Mouse (Mus musculus) limb, embryonic 14.5 days (tissue): ENCODE measurements at regions not wholly inside any gene's neighbourhood (a gene's known extent, or its start where the extent isn't known, plus 50 kb on each side); places are given as distances from the start of the nearest gene placed in this dataset.

Experiments used
- ATAC-seq: fragments of 200-750 bp; cut with Nextera tagmentation; 2 replicates; pipeline ENCODE4 v1.8.0; 2017; ENCODE audit warnings: low read depth, moderate number of reproducible peaks, moderate TSS enrichment; ENCODE audit not compliant: low FRiP score
- DNase-seq: peaks from one replicate; pipeline ENCODE4 v3.0.0-alpha.2; 2015; ENCODE audit warnings: low spot score
- H3K27ac ChIP-seq: fragments of 300-500 bp; sonication (generic); replicated peaks from 2 replicates; pipeline ENCODE4 v1.5.1; 2014; ENCODE audit warnings: low read depth, mild to moderate bottlenecking, low read length, moderate library complexity, mixed read lengths
- H3K27me3 ChIP-seq: fragments of 300-500 bp; sonication (generic); 2 replicates; pipeline ENCODE4 v1.6.1; 2014; ENCODE audit warnings: low read length, mixed read lengths; ENCODE audit not compliant: control insufficient read depth, insufficient read depth
- H3K36me3 ChIP-seq: fragments of 300-500 bp; sonication (generic); 2 replicates; pipeline ENCODE4 v1.6.1; 2014; ENCODE audit warnings: mild to moderate bottlenecking, low read length, moderate library complexity, mixed read lengths; ENCODE audit not compliant: control insufficient read depth, insufficient read depth
- H3K4me1 ChIP-seq: fragments of 300-500 bp; sonication (generic); 2 replicates; pipeline ENCODE4 v1.6.1; 2014; ENCODE audit warnings: antibody characterized with exemption, low read length, mixed read lengths; ENCODE audit not compliant: control insufficient read depth, insufficient read depth
- H3K4me2 ChIP-seq: fragments of 300-500 bp; sonication (generic); replicated peaks from 2 replicates; pipeline ENCODE4 v1.6.1; 2014; ENCODE audit warnings: low read depth, mild to moderate bottlenecking, low read length, moderate library complexity; ENCODE audit not compliant: severe bottlenecking
- H3K4me3 ChIP-seq: fragments of 300-500 bp; sonication (generic); replicated peaks from 2 replicates; pipeline ENCODE4 v1.5.1; 2014; ENCODE audit warnings: low read length
- H3K9ac ChIP-seq: fragments of 300-500 bp; sonication (generic); 2 replicates; pipeline ENCODE4 v1.6.1; 2014; ENCODE audit warnings: mild to moderate bottlenecking, low read depth, low read length, moderate library complexity; ENCODE audit not compliant: severe bottlenecking
- H3K9me3 ChIP-seq: fragments of 300-500 bp; sonication (generic); 2 replicates; pipeline ENCODE4 v1.6.1; 2016; ENCODE audit warnings: low read length; ENCODE audit not compliant: control insufficient read depth
- POLR2A ChIP-seq: fragments of 200-500 bp; IDR thresholded peaks from 2 replicates; pipeline ENCODE4 v1.8.0; 2012; ENCODE audit warnings: inconsistent platforms, mild to moderate bottlenecking, moderate library complexity, borderline replicate concordance; ENCODE audit not compliant: insufficient read depth, insufficient read length; ENCODE audit errors: extremely low read depth
- WGBS: fragments of 180-500 bp; shearing (Covaris S2); extraction: QIAGEN DNeasy Blood & Tissue Kit; methylation state at CpG from one replicate; pipeline ENCODE4 v1.1.7; 2014; 5-methylcytosine and 5-hydroxymethylcytosine counted together

DNA sequence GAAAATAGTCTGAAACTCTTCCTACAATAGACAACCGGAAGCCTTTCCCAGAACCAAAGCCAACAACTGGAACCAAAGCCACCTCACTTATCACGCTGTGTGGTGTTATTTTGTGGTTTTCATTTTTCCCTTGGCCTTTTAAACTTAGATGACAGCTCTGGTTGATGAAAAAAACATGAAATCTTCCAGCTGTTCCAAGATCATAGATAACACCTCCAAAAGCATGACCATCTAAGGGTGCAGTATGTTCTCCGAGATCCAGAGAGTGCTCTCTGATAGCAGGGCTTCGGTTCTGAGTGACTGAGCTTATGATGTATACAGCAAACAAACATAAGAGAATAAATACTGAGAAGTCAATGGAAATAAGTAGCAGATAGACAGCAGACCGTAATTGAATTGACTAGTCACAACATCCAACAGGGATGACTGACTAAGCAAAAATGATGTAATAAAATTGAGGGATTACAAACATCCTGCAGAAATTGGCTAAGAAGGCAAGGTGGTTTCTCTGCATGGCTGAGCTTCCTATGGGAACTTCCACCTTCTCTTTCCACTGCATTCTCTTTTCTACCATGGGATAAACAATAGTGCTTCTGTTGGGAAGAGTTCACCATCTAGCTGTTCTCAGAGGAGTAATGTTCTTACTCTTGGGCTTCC is 74.8 kb upstream of the Akirin2 start:
- Histone ChIP-seq H3K27me3 (no peaks in the 10 kb centered on the region), H3K4me2 (no peak overlapping the region), H3K9me3 (no peaks in the 10 kb centered on the region), H3K9ac (no peak overlapping the region), H3K4me1 (no peaks in the 10 kb centered on the region), H3K36me3 (no peaks in the 10 kb centered on the region), H3K4me3 (no peak overlapping the region), H3K27ac (no peak overlapping the region)
- ATAC-seq (no peak), DNase-seq (no peak)
- 90% methylated on average over 5 of the region's 5 CpGs for WGBS
- TF ChIP-seq POLR2A, result no peak

GRCm38 (mm10) chr4:34484273-34484672 is 66.5 kb upstream of the Akirin2 start:
- H3K4me3 ChIP-seq, result no peak overlapping the region
- no peak for TF ChIP-seq POLR2A
- H3K9me3 ChIP-seq, result no peaks in the 10 kb centered on the region
- H3K4me2 ChIP-seq, result no peak overlapping the region
- no peak for DNase-seq
- no peak overlapping the region for H3K9ac ChIP-seq
- ATAC-seq, result no peak
- no peaks in the 10 kb centered on the region for H3K36me3 ChIP-seq
- no peak overlapping the region for H3K27ac ChIP-seq
- no peaks in the 10 kb centered on the region for H3K27me3 ChIP-seq
- WGBS, result 46% methylated on average over 1 of the region's 1 CpGs
- H3K4me1 ChIP-seq, result no peaks in the 10 kb centered on the region

DNA sequence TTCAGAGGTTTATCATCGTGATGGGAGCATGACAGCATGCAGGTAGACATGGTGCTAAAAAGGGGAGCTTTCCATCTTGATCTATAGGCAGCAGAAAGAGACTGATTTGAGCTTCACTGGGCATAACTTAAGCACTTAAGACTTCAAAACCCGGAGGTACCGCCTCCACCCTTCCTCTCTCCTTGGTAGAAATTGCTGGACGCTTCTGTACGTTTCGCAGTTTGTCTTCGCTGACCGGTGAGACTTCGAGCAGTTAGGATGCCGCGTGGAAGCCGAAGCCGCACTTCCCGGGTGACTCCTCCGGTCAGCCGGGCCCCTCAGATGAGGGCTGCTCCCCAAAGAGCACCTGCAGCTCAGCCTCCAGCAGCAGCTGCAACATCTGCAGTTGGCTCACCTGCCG is 65.2 kb upstream of the Akirin2 start:
- DNase-seq (no peak), ATAC-seq (no peak)
- no peak overlapping the region for H3K4me2 ChIP-seq
- H3K4me3 ChIP-seq, result no peak overlapping the region
- no peaks in the 10 kb centered on the region for H3K36me3 ChIP-seq
- no peaks in the 10 kb centered on the region for H3K4me1 ChIP-seq
- H3K9ac ChIP-seq, result no peak overlapping the region
- WGBS, result 70% methylated on average over 17 of the region's 17 CpGs
- H3K9me3 ChIP-seq, result no peaks in the 10 kb centered on the region
- no peaks in the 10 kb centered on the region for H3K27me3 ChIP-seq
- no peak for TF ChIP-seq POLR2A
- H3K27ac ChIP-seq, result no peak overlapping the region

GRCm38 (mm10) chr4:34494961-34495723 is 55.6 kb upstream of the Akirin2 start:
- no peak overlapping the region for H3K27ac ChIP-seq
- WGBS, result 87% methylated on average over 10 of the region's 10 CpGs
- H3K4me3 ChIP-seq, result no peak overlapping the region
- no peaks in the 10 kb centered on the region for H3K36me3 ChIP-seq
- no peak overlapping the region for H3K9ac ChIP-seq
- ATAC-seq, result no peak
- no peaks in the 10 kb centered on the region for H3K27me3 ChIP-seq
- no peak for DNase-seq
- no peak for TF ChIP-seq POLR2A
- no peak overlapping the region for H3K4me2 ChIP-seq
- H3K9me3 ChIP-seq, result no peaks in the 10 kb centered on the region
- no peaks in the 10 kb centered on the region for H3K4me1 ChIP-seq

DNA sequence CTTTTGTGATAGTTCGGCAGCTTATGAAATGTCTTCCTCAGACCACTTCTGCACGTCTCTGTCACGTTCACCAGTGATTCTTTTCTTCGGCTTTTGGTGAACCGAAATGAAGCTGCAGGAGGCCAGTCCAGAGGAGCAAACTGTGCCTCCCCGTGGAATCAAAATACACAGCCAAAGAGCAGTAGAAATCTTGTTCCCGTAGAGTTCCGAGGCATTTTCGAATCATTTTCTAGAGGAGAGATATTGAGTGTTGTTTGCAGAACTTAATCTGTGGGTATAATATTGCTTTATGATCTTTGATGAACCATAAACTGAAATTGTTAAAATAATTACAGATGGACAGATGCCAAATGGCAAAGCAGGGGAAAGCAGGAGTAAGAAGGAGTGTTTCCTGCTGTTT is 52.4 kb upstream of the Akirin2 start:
- Histone ChIP-seq H3K9me3 (no peaks in the 10 kb centered on the region), H3K4me2 (no peak overlapping the region), H3K4me3 (no peak overlapping the region), H3K9ac (no peak overlapping the region), H3K36me3 (no peaks in the 10 kb centered on the region), H3K4me1 (no peaks in the 10 kb centered on the region), H3K27me3 (no peaks in the 10 kb centered on the region), H3K27ac (no peak overlapping the region)
- no peak for ATAC-seq
- TF ChIP-seq POLR2A, result no peak
- no peak for DNase-seq
- 90% methylated on average over 9 of the region's 9 CpGs for WGBS

DNA sequence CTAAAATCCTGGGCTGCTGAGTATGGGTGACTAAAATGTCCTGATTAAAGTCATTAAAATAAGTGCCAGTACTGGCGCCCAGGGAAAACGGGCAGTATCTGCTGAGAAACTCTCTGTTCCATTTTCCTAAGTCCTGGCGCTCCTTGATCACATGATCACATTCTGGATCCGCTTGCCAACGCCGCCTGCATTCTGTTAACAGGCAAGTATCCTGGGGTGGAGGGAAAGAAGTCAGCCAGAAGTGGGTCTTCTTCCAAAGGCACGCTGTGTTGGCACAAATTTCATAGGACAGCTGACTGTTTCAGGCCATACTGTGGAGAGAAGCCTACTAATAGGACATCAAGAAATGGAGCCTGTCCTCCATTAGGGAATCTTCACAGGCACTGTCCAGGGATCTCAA is 52.0 kb upstream of the Akirin2 start:
- Histone ChIP-seq H3K27me3 (no peaks in the 10 kb centered on the region), H3K9ac (no peak overlapping the region), H3K4me3 (no peak overlapping the region), H3K27ac (no peak overlapping the region), H3K4me1 (no peaks in the 10 kb centered on the region), H3K9me3 (no peaks in the 10 kb centered on the region), H3K4me2 (no peak overlapping the region), H3K36me3 (no peaks in the 10 kb centered on the region)
- no peak for TF ChIP-seq POLR2A
- WGBS, result 93% methylated on average over 7 of the region's 7 CpGs
- no peak for DNase-seq
- no peak for ATAC-seq
